Comparison of ENCODE assay signal across 13 mouse cellular contexts in genomic region chr7:109891786-109892185, GRCm38 (mm10). TPM values are rescaled to one million over a fixed set of nuclear protein-coding genes. Genes with fewer than 3 reads are reported as not detected.
DNase-seq lines count a peak whose midpoint lies in the region; TF ChIP-seq lines count a peak whose summit lies in the region.
"Had no signal": no experiment of that assay in that cellular context is flagged by ENCODE, and none has a peak within 500 bp of the region (broad histone marks: within the 10 kb centered on the region; RNA-seq: fewer than 3 reads in every experiment).

No protein-coding gene starts in this region.

- H3K4me3 ChIP-seq in lung, adult 2 months (replicated peaks; ENCODE audit: extremely low read depth, low read depth, low read length): no peak overlapping the region
- H3K4me3 ChIP-seq: embryonic facial prominence, embryonic 13.5 days; forebrain, embryonic 13.5 days; heart, embryonic 10.5 days; hindbrain, embryonic 13.5 days had no signal

- DNase-seq in heart, adult 11 months: peak; percentile 93
- DNase-seq in heart, postnatal 36 days: no peak
- DNase-seq in lung, adult 18-20 months: peak; percentile 22 to 40
- DNase-seq in lung, adult 2 months: no peak
- peak; percentile 57 for DNase-seq in lung, postnatal 36 days
- DNase-seq in gastrocnemius, postnatal 14 days: no peak
- DNase-seq in embryo, embryonic 10.5 days (ENCODE audit: low spot score): no peak

- 83% methylated on average over 4 of the region's 4 CpGs for WGBS in lung, adult 2 months

- no peak for TF ChIP-seq CTCF in lung, adult 2 months (IDR thresholded peaks at IDR 0.05; ENCODE audit: insufficient read depth, low read length)

- intact Hi-C loops in heart, postnatal 36 days (cut with DNase I): loop anchor here (1.0 to 2.0 kb wide), 2 partner anchors 99 to 185 kb away; no protein-coding TSS in a partner anchor
- intact Hi-C loops in gastrocnemius, postnatal 14 days (cut with DNase I; ENCODE audit: low total_unique reads): loop anchor here (5.0 kb wide), 2 partner anchors 99 to 179 kb away; no protein-coding TSS in a partner anchor

- no peaks in the 10 kb centered on the region for H3K4me1 ChIP-seq in lung, adult 2 months (ENCODE audit: control insufficient read depth, insufficient read depth, low read length)
- H3K4me1 ChIP-seq: embryonic facial prominence, embryonic 13.5 days; forebrain, embryonic 13.5 days; heart, embryonic 10.5 days; hindbrain, embryonic 13.5 days had no signal

- TF ChIP-seq POLR2A in lung, adult 2 months (IDR thresholded peaks at IDR 0.05; ENCODE audit: borderline replicate concordance, extremely low read depth, low read depth, low read length): no peak

RNA-seq across cellular contexts. Expression of gene Scube2, which starts 26.3 kb away (rescaled TPM):
- 10 to 100 TPM; 19.3 to 21.1 TPM for total RNA-seq in heart, postnatal 36 days (2021)
- polyA plus RNA-seq in lung, adult 2 months (2012; rRNA removed): 16.7 and 21.8 TPM in 2 replicates
- total RNA-seq in gastrocnemius, postnatal 14 days (2021): 1 to 10 TPM; 5.7 to 8.9 TPM
- total RNA-seq: common myeloid progenitor, adult 5-6 weeks; granulocyte monocyte progenitor cell, adult 5-6 weeks had no signal

Comparison
In these comparisons a context has a peak if more than half of its experiments do, and no peak if none do; other contexts are left out.
1. DNase-seq: peak in heart, adult 11 months (single experiment), lung, adult 18-20 months (2 of 2) and lung, postnatal 36 days (single experiment); none in heart, postnatal 36 days (0 of 2), lung, adult 2 months (single experiment), gastrocnemius, postnatal 14 days (single experiment) and embryo, embryonic 10.5 days (single experiment).